Mouse (Mus musculus) bone marrow macrophage, adult 2 months (primary cell): Measurements from ENCODE around the gene Ppl. TPM values are rescaled to one million over a fixed set of nuclear protein-coding genes. Genes with fewer than 3 reads are reported as not detected.

Experiments
- H3K27ac ChIP-seq: 2 replicates; pipeline ENCODE4 v1.5.1; 2012; ENCODE audit warnings: low read depth, low read length; ENCODE audit not compliant: insufficient read depth
- H3K4me1 ChIP-seq: 2 replicates; pipeline ENCODE4 v1.6.1; 2012; ENCODE audit warnings: low read length; ENCODE audit not compliant: control insufficient read depth, insufficient read depth
- H3K4me3 ChIP-seq: 2 replicates; pipeline ENCODE4 v1.5.1; 2012; ENCODE audit warnings: mild to moderate bottlenecking, low read length, moderate library complexity; ENCODE audit not compliant: insufficient read depth
- CTCF ChIP-seq: IDR thresholded peaks from 2 replicates; pipeline ENCODE4 v1.5.1; 2012; ENCODE audit warnings: low read depth, mild to moderate bottlenecking, low read length, moderate library complexity
- POLR2A ChIP-seq: IDR thresholded peaks from 2 replicates; pipeline ENCODE4 v1.6.1; 2012; ENCODE audit warnings: mild to moderate bottlenecking, low read depth, low read length, borderline replicate concordance
- polyA plus RNA-seq: library from polyadenylated mRNA; stranded (reverse); fragments of >200 nt; gene quantifications from 2 replicates; pipeline ENCODE4 v1.2.4, GENCODE M21; 2012; ENCODE audit not compliant: missing spikeins, insufficient read depth, insufficient read length

The Ppl gene
- polyA plus RNA-seq, 1 experiment, result not detected

GRCm38 (mm10) chr16:5093285-5093684 is 38.9 kb downstream of the Ppl start:
- H3K4me3 ChIP-seq, result no peak overlapping the region
- H3K27ac ChIP-seq, result no peak overlapping the region
- TF ChIP-seq POLR2A, result no peak
- TF ChIP-seq CTCF, result no peak
- no peaks in the 10 kb centered on the region for H3K4me1 ChIP-seq

- H3K4me3 ChIP-seq, result no peak overlapping the region
- no peak for TF ChIP-seq CTCF
- TF ChIP-seq POLR2A, result no peak
Observed at GRCm38 (mm10) chr16:5089021-5089420, 43.2 kb downstream of the Ppl start.

GRCm38 (mm10) chr16:5086179-5086578 is 46.0 kb downstream of the Ppl start:
- Histone ChIP-seq H3K4me3 (no peak overlapping the region), H3K27ac (no peak overlapping the region), H3K4me1 (no peaks in the 10 kb centered on the region)
- TF ChIP-seq CTCF (no peak), POLR2A (no peak)

More at GRCm38 (mm10) chr16:5089021-5089420, 43.2 kb downstream of the Ppl start:
- no peaks in the 10 kb centered on the region for H3K4me1 ChIP-seq
- H3K27ac ChIP-seq, result no peak overlapping the region

GRCm38 (mm10) chr16:5085196-5085595 is 47.0 kb downstream of the Ppl start:
- no peak overlapping the region for H3K4me3 ChIP-seq
- no peak for TF ChIP-seq CTCF
- TF ChIP-seq POLR2A, result no peak

GRCm38 (mm10) chr16:5074341-5074740 is 57.9 kb downstream of the Ppl start:
- Histone ChIP-seq H3K27ac (no peak overlapping the region), H3K4me1 (no peaks in the 10 kb centered on the region), H3K4me3 (no peak overlapping the region)
- TF ChIP-seq POLR2A (no peak), CTCF (no peak)

More at GRCm38 (mm10) chr16:5085196-5085595, 47.0 kb downstream of the Ppl start:
- Histone ChIP-seq H3K27ac (no peak overlapping the region), H3K4me1 (no peaks in the 10 kb centered on the region)

- TF ChIP-seq POLR2A (no peak), CTCF (no peak)
- H3K4me1 ChIP-seq, result no peaks in the 10 kb centered on the region
- no peak overlapping the region for H3K4me3 ChIP-seq
- no peak overlapping the region for H3K27ac ChIP-seq
Observed at GRCm38 (mm10) chr16:5071974-5072373, 60.2 kb downstream of the Ppl start.

GRCm38 (mm10) chr16:5070321-5070720 is 61.9 kb downstream of the Ppl start:
- TF ChIP-seq CTCF (no peak), POLR2A (no peak)
- Histone ChIP-seq H3K4me3 (no peak overlapping the region), H3K27ac (no peak overlapping the region), H3K4me1 (no peaks in the 10 kb centered on the region)

- H3K4me3 ChIP-seq, result no peak overlapping the region
Observed at GRCm38 (mm10) chr16:5063472-5063871, 68.7 kb downstream of the Ppl start.

GRCm38 (mm10) chr16:5058114-5058513 is 74.1 kb downstream of the Ppl start:
- no peak for TF ChIP-seq POLR2A
- no peak for TF ChIP-seq CTCF
- no peak overlapping the region for H3K4me3 ChIP-seq
- no peak overlapping the region for H3K27ac ChIP-seq
- H3K4me1 ChIP-seq, result peaks cover 5% of the 10 kb centered on the region

More at GRCm38 (mm10) chr16:5063472-5063871, 68.7 kb downstream of the Ppl start:
- no peak for TF ChIP-seq CTCF
- TF ChIP-seq POLR2A, result no peak
- peaks cover 5% of the 10 kb centered on the region for H3K4me1 ChIP-seq
- H3K27ac ChIP-seq, result no peak overlapping the region

GRCm38 (mm10) chr16:5050251-5051110 is 81.7 kb downstream of the Ppl start:
- peak overlapping the region; percentile 80 for H3K4me3 ChIP-seq
- TF ChIP-seq CTCF (no peak), POLR2A (no peak; the same call in 1 of the 2 replicates)

More at GRCm38 (mm10) chr16:5050251-5051110, 81.7 kb downstream of the Ppl start:
- H3K4me1 ChIP-seq, result peaks cover 13% of the 10 kb centered on the region
- H3K27ac ChIP-seq, result peak overlapping the region; percentile 89
